Mouse (Mus musculus) liver, embryonic 14.5 days (tissue): Measurements from ENCODE around the gene Synj2. TPM values are rescaled to one million over a fixed set of nuclear protein-coding genes. Genes with fewer than 3 reads are reported as not detected.

Source experiments
- ATAC-seq: fragments of 200-750 bp; cut with Nextera tagmentation; 2 replicates; pipeline ENCODE4 v1.8.0; 2017; ENCODE audit warnings: moderate number of reproducible peaks, mild to moderate bottlenecking, moderate library complexity; ENCODE audit not compliant: insufficient read depth
- DNase-seq, 3 experiments: peaks; one replicate each; pipeline ENCODE4 v3.0.0-alpha.2; 2012 to 2013; ENCODE audit warnings: low read depth in 3 of 3, low spot score in 3 of 3
- H3K27ac ChIP-seq: fragments of 300-500 bp; sonication (generic); 2 replicates; pipeline ENCODE4 v1.5.1; 2014; ENCODE audit warnings: moderate library complexity, mild to moderate bottlenecking, control low read depth, inconsistent platforms
- H3K27me3 ChIP-seq: fragments of 300-500 bp; sonication (generic); 2 replicates; pipeline ENCODE4 v1.6.1; 2014; ENCODE audit warnings: mild to moderate bottlenecking, low read length, moderate library complexity; ENCODE audit not compliant: control insufficient read depth, insufficient read depth
- H3K36me3 ChIP-seq: fragments of 300-500 bp; sonication (generic); replicated peaks from 2 replicates; pipeline ENCODE4 v1.6.1; 2014; ENCODE audit warnings: low read depth; ENCODE audit not compliant: control insufficient read depth, insufficient read depth
- H3K4me1 ChIP-seq, 2 experiments: fragments of 200-500 bp in 1 of 2; fragments of 300-500 bp in 1 of 2; sonication (generic) in 1 of 2; replicated peaks; 2 replicates each; pipeline ENCODE4 v1.6.1; 2012 to 2014; ENCODE audit warnings: antibody characterized with exemption in 1 of 2, inconsistent platforms in 1 of 2, low read length in 1 of 2; ENCODE audit not compliant: control insufficient read depth in 2 of 2, insufficient read depth in 2 of 2
- H3K4me2 ChIP-seq: fragments of 300-500 bp; sonication (generic); 2 replicates; pipeline ENCODE4 v1.6.1; 2014; ENCODE audit warnings: low read depth, mild to moderate bottlenecking, control low read depth, moderate library complexity
- H3K4me3 ChIP-seq, 2 experiments: fragments of 200-500 bp in 1 of 2; fragments of 300-500 bp in 1 of 2; sonication (generic) in 1 of 2; 2 replicates each; pipeline ENCODE4 v1.5.1; 2012 to 2014; ENCODE audit warnings: low read depth in 2 of 2, low read length in 2 of 2, mild to moderate bottlenecking in 2 of 2, control low read depth in 1 of 2, inconsistent platforms in 1 of 2, moderate library complexity in 1 of 2; ENCODE audit not compliant: insufficient read depth in 1 of 2
- H3K9ac ChIP-seq: fragments of 300-500 bp; sonication (generic); replicated peaks from 2 replicates; pipeline ENCODE4 v1.6.1; 2014; ENCODE audit warnings: mild to moderate bottlenecking, control low read depth, moderate library complexity
- H3K9me3 ChIP-seq: fragments of 300-500 bp; sonication (generic); 2 replicates; pipeline ENCODE4 v1.6.1; 2016; ENCODE audit warnings: low read length, mixed read lengths; ENCODE audit not compliant: control insufficient read depth
- CTCF ChIP-seq: IDR thresholded peaks from 2 replicates; pipeline ENCODE4 v1.5.1; 2016; ENCODE audit warnings: antibody characterized with exemption, low read depth, control low read depth
- EP300 ChIP-seq: IDR thresholded peaks from 2 replicates; pipeline ENCODE4 v1.6.1; 2016; ENCODE audit warnings: antibody characterized with exemption, low read depth
- WGBS: fragments of 180-500 bp; shearing (Covaris S2); extraction: QIAGEN DNeasy Blood & Tissue Kit; methylation state at CpG from one replicate; pipeline ENCODE4 v1.1.7; 2014; ENCODE audit not compliant: insufficient replicate concordance; 5-methylcytosine and 5-hydroxymethylcytosine counted together
- polyA plus RNA-seq, 2 experiments: library from polyadenylated mRNA; depleted of rRNA in 1 of 2; stranded (reverse) in 1 of 2; unstranded in 1 of 2; fragments of >200 nt; fragmentation: Nextera tagmentation in 1 of 2; extraction: Ambion mirVana in 1 of 2; gene quantifications; 2 replicates each; pipeline versions ENCODE4 v1.2.1 to v1.2.3; 2012 to 2014

Gene Synj2
- polyA plus RNA-seq, 2 experiments, result 1.6 to 1.9 TPM

- DNase-seq, result no peak
- Histone ChIP-seq H3K4me1 (peaks cover 19 to 29% of the 10 kb centered on the region in 2 experiments), H3K4me3 (no peak overlapping the region), H3K27ac (no peak overlapping the region), H3K36me3 (no peaks in the 10 kb centered on the region), H3K9ac (no peak overlapping the region), H3K27me3 (no peaks in the 10 kb centered on the region), H3K4me2 (no peak overlapping the region), H3K9me3 (no peaks in the 10 kb centered on the region)
- ATAC-seq, result no peak
- no peak for TF ChIP-seq EP300
- no peak for TF ChIP-seq CTCF
- WGBS, result 56% methylated on average over 4 of the region's 4 CpGs
Observed at GRCm38 (mm10) chr17:5896066-5896465, 45.0 kb upstream of the Synj2 start.

- Histone ChIP-seq H3K9ac (no peak overlapping the region), H3K36me3 (no peaks in the 10 kb centered on the region), H3K9me3 (no peaks in the 10 kb centered on the region), H3K27ac (no peak overlapping the region), H3K4me2 (no peak overlapping the region), H3K4me3 (no peak overlapping the region), H3K27me3 (no peaks in the 10 kb centered on the region), H3K4me1 (peaks cover 17 to 25% of the 10 kb centered on the region in 2 experiments)
- no peak for TF ChIP-seq EP300
- no peak for ATAC-seq
- WGBS, result 65% methylated on average over 7 of the region's 7 CpGs
- DNase-seq, result no peak
Observed at GRCm38 (mm10) chr17:5896607-5897006, 44.5 kb upstream of the Synj2 start.

GRCm38 (mm10) chr17:5897326-5898200 lies 43.5 kb upstream of the Synj2 start:
- Histone ChIP-seq H3K27me3 (no peaks in the 10 kb centered on the region), H3K27ac (no peak overlapping the region), H3K36me3 (no peaks in the 10 kb centered on the region), H3K9me3 (no peaks in the 10 kb centered on the region), H3K4me1 (peaks cover 10 to 16% of the 10 kb centered on the region in 2 experiments), H3K9ac (no peak overlapping the region), H3K4me3 (no peak overlapping the region), H3K4me2 (no peak overlapping the region)
- TF ChIP-seq CTCF (no peak), EP300 (no peak)
- DNase-seq (no peak), ATAC-seq (no peak)
- 78% methylated on average over 17 of the region's 17 CpGs for WGBS

- Histone ChIP-seq H3K4me2 (no peak overlapping the region), H3K27me3 (no peaks in the 10 kb centered on the region), H3K36me3 (no peaks in the 10 kb centered on the region), H3K27ac (no peak overlapping the region), H3K4me1 (no peaks in the 10 kb centered on the region), H3K9me3 (no peaks in the 10 kb centered on the region), H3K9ac (no peak overlapping the region), H3K4me3 (no peak overlapping the region)
- DNase-seq, result no peak
- WGBS, result 73% methylated on average over 6 of the region's 6 CpGs
- ATAC-seq, result no peak
- TF ChIP-seq EP300 (no peak), CTCF (no peak)
Observed at GRCm38 (mm10) chr17:5899251-5899650, 41.8 kb upstream of the Synj2 start.

GRCm38 (mm10) chr17:5901381-5901780 lies 39.7 kb upstream of the Synj2 start:
- ATAC-seq, result no peak
- 61% methylated on average over 5 of the region's 5 CpGs for WGBS
- 0 out of 4 replicates have a peak, but pooled peaks cover 0 to 2% of the 10 kb centered on the region in 2 experiments for H3K4me1 ChIP-seq
- H3K9ac ChIP-seq, result no peak overlapping the region
- no peak overlapping the region for H3K4me3 ChIP-seq
- no peak for DNase-seq
- no peaks in the 10 kb centered on the region; the same call in 1 of the 2 replicates for H3K36me3 ChIP-seq
- H3K9me3 ChIP-seq, result no peaks in the 10 kb centered on the region
- TF ChIP-seq EP300 (no peak), CTCF (no peak)
- H3K4me2 ChIP-seq, result no peak overlapping the region
- H3K27ac ChIP-seq, result no peak overlapping the region
- no peaks in the 10 kb centered on the region for H3K27me3 ChIP-seq
